Mouse (Mus musculus) forelimb bud, embryonic 11.5 days (tissue): Measurements from ENCODE around the gene Dbnl.
A peak's percentile ranks its signal among the peaks of the same experiment; 100 is the strongest.
"Not testable (repeated sequence)": the region's sequence is repeated elsewhere in the genome, so short reads cannot be mapped to it uniquely, and the experiment has no call there.

Source experiments
- DNase-seq: peaks from one replicate; pipeline ENCODE4 v3.0.0-alpha.2; 2012; ENCODE audit warnings: low read depth, low spot score

The Dbnl gene

GRCm38 (mm10) chr11:5795290-5795689, 7.0 kb downstream of the Dbnl start:
- no peak for DNase-seq

GRCm38 (mm10) chr11:5795706-5796105, 7.4 kb downstream of the Dbnl start:
- DNase-seq: no peak

- no peak for DNase-seq
These were observed 8.7 kb downstream of the Dbnl start for GRCm38 (mm10) chr11:5796939-5797338.

- no peak for DNase-seq
These were observed 9.1 kb downstream of the Dbnl start for GRCm38 (mm10) chr11:5797371-5797770.

GRCm38 (mm10) chr11:5797928-5798327, 9.6 kb downstream of the Dbnl start:
- DNase-seq: no peak

- no peak for DNase-seq
These were observed 11.6 kb downstream of the Dbnl start for GRCm38 (mm10) chr11:5799621-5800490.

GRCm38 (mm10) chr11:5801511-5801910, 13.2 kb downstream of the Dbnl start:
- no peak for DNase-seq

- no peak for DNase-seq
These were observed 13.7 kb downstream of the Dbnl start for GRCm38 (mm10) chr11:5802005-5802404.

GRCm38 (mm10) chr11:5802457-5803217, 14.3 kb downstream of the Dbnl start:
- DNase-seq: no peak

GRCm38 (mm10) chr11:5803551-5803981, 15.3 kb downstream of the Dbnl start, which contains the start of gene Pgam2:
Gene Pgam2, minus strand, starts transcription at chr11:5803733.
- DNase-seq: peak; percentile 35

- no peak for DNase-seq
These were observed 15.9 kb downstream of the Dbnl start for GRCm38 (mm10) chr11:5804174-5804573.

- DNase-seq: no peak
These were observed 17.4 kb downstream of the Dbnl start for GRCm38 (mm10) chr11:5805711-5806110.

- no peak for DNase-seq
These were observed 19.7 kb downstream of the Dbnl start for GRCm38 (mm10) chr11:5807956-5808355.

GRCm38 (mm10) chr11:5809487-5809886, 21.2 kb downstream of the Dbnl start:
- DNase-seq: not testable (repeated sequence)

- no peak for DNase-seq
These were observed 25.1 kb downstream of the Dbnl start for GRCm38 (mm10) chr11:5813381-5813780.

GRCm38 (mm10) chr11:5819223-5819622, 30.9 kb downstream of the Dbnl start:
- no peak for DNase-seq

- no peak for DNase-seq
These were observed 37.1 kb downstream of the Dbnl start for GRCm38 (mm10) chr11:5825432-5825831.

GRCm38 (mm10) chr11:5827931-5828330, 39.6 kb downstream of the Dbnl start:
- DNase-seq: no peak

- DNase-seq: no peak
These were observed 40.4 kb downstream of the Dbnl start for GRCm38 (mm10) chr11:5828509-5829191.

- DNase-seq: no peak
These were observed 41.0 kb downstream of the Dbnl start for GRCm38 (mm10) chr11:5829327-5829726.

- DNase-seq: no peak
These were observed 46.2 kb downstream of the Dbnl start for GRCm38 (mm10) chr11:5834506-5834905.

GRCm38 (mm10) chr11:5835057-5835456, 46.8 kb downstream of the Dbnl start:
- DNase-seq: no peak
